Mouse (Mus musculus) midbrain, postnatal 0 days (tissue): ENCODE measurements around the gene Kif11. TPM values are rescaled to one million over a fixed set of nuclear protein-coding genes. Genes with fewer than 3 reads are reported as not detected.

Experiments used
- ATAC-seq: fragments of 200-750 bp; cut with Nextera tagmentation; 2 replicates; pipeline ENCODE4 v1.8.0; 2017; ENCODE audit warnings: moderate number of reproducible peaks, mild to moderate bottlenecking, moderate TSS enrichment, moderate library complexity; ENCODE audit not compliant: low FRiP score
- DNase-seq: peaks from one replicate; pipeline ENCODE4 v3.0.0-alpha.2; 2015; ENCODE audit warnings: low spot score
- H3K27ac ChIP-seq: fragments of 300-500 bp; sonication (generic); 2 replicates; pipeline ENCODE4 v1.5.1; 2014; ENCODE audit warnings: low read depth, mild to moderate bottlenecking, low read length, mixed read lengths
- H3K27me3 ChIP-seq: fragments of 300-500 bp; sonication (generic); 2 replicates; pipeline ENCODE4 v1.6.1; 2014; ENCODE audit warnings: low read length, control low read depth, mixed read lengths; ENCODE audit not compliant: insufficient read depth
- H3K36me3 ChIP-seq: fragments of 300-500 bp; sonication (generic); 2 replicates; pipeline ENCODE4 v1.6.1; 2014; ENCODE audit warnings: low read length, control low read depth, mixed read lengths; ENCODE audit not compliant: insufficient read depth
- H3K4me1 ChIP-seq: fragments of 300-500 bp; sonication (generic); 2 replicates; pipeline ENCODE4 v1.6.1; 2014; ENCODE audit warnings: mild to moderate bottlenecking, control low read depth, antibody characterized with exemption, low read length, mixed read lengths; ENCODE audit not compliant: insufficient read depth
- H3K4me2 ChIP-seq: fragments of 300-500 bp; sonication (generic); 2 replicates; pipeline ENCODE4 v1.6.1; 2014; ENCODE audit warnings: low read depth, mild to moderate bottlenecking, low read length, mixed read lengths; ENCODE audit not compliant: poor library complexity, severe bottlenecking
- H3K4me3 ChIP-seq: fragments of 300-500 bp; sonication (generic); 2 replicates; pipeline ENCODE4 v1.5.1; 2014; ENCODE audit warnings: low read depth, mild to moderate bottlenecking, low read length, moderate library complexity
- H3K9ac ChIP-seq: fragments of 300-500 bp; sonication (generic); replicated peaks from 2 replicates; pipeline ENCODE4 v1.6.1; 2014; ENCODE audit warnings: mild to moderate bottlenecking, low read length, moderate library complexity, mixed read lengths; ENCODE audit not compliant: poor library complexity, severe bottlenecking
- H3K9me3 ChIP-seq: fragments of 300-500 bp; sonication (generic); 2 replicates; pipeline ENCODE4 v1.6.1; 2016; ENCODE audit warnings: low read length, control low read depth
- CTCF ChIP-seq: IDR thresholded peaks from 2 replicates; pipeline ENCODE4 v1.5.1; 2016; ENCODE audit warnings: antibody characterized with exemption, mild to moderate bottlenecking
- WGBS: fragments of 180-500 bp; shearing (Covaris S2); extraction: QIAGEN DNeasy Blood & Tissue Kit; methylation state at CpG from one replicate; pipeline ENCODE4 v1.1.7; 2014; 5-methylcytosine and 5-hydroxymethylcytosine counted together
- polyA plus RNA-seq: library from polyadenylated mRNA; unstranded; fragments of >200 nt; fragmentation: Nextera tagmentation; extraction: Ambion mirVana; gene quantifications from 2 replicates; pipeline ENCODE4 v1.2.1, GENCODE M21; 2015
- total RNA-seq: library from RNA; depleted of rRNA; stranded (reverse); fragments of >200 nt; gene quantifications from 2 replicates; pipeline ENCODE4 v1.2.3, GENCODE M21; 2014

Kif11 gene
- total and polyA plus RNA-seq, 2 experiments from 2014 or later = 2.9 to 7.5 TPM

- ATAC-seq (no peak), DNase-seq (no peak)
- no peaks in the 10 kb centered on the region for H3K4me1 ChIP-seq
- no peaks in the 10 kb centered on the region for H3K9me3 ChIP-seq
- H3K9ac ChIP-seq = no peak overlapping the region
- no peak overlapping the region for H3K27ac ChIP-seq
- no peaks in the 10 kb centered on the region for H3K27me3 ChIP-seq
- WGBS = 81% methylated on average over 5 of the region's 5 CpGs
- no peaks in the 10 kb centered on the region for H3K36me3 ChIP-seq
- no peak overlapping the region for H3K4me2 ChIP-seq
- TF ChIP-seq CTCF = no peak
- H3K4me3 ChIP-seq = no peak overlapping the region
Observed at GRCm38 (mm10) chr19:37340495-37340894, 35.7 kb upstream of the Kif11 start.

- Histone ChIP-seq H3K36me3 (no peaks in the 10 kb centered on the region), H3K27ac (no peak overlapping the region), H3K4me2 (no peak overlapping the region), H3K9ac (no peak overlapping the region), H3K4me3 (no peak overlapping the region), H3K4me1 (no peaks in the 10 kb centered on the region), H3K9me3 (no peaks in the 10 kb centered on the region), H3K27me3 (no peaks in the 10 kb centered on the region)
- ATAC-seq = no peak
- no peak for TF ChIP-seq CTCF
- no peak for DNase-seq
- WGBS = 82% methylated on average over 5 of the region's 5 CpGs
Observed at GRCm38 (mm10) chr19:37340931-37341330, 35.3 kb upstream of the Kif11 start.

- H3K9me3 ChIP-seq = no peaks in the 10 kb centered on the region
- no peaks in the 10 kb centered on the region for H3K4me1 ChIP-seq
- H3K4me3 ChIP-seq = no peak overlapping the region
- H3K4me2 ChIP-seq = no peak overlapping the region
- H3K36me3 ChIP-seq = no peaks in the 10 kb centered on the region
- DNase-seq (no peak), ATAC-seq (no peak)
- no peak overlapping the region for H3K9ac ChIP-seq
- H3K27me3 ChIP-seq = no peaks in the 10 kb centered on the region
- H3K27ac ChIP-seq = no peak overlapping the region
- TF ChIP-seq CTCF = no peak
- 95% methylated on average over 5 of the region's 5 CpGs for WGBS
Observed at GRCm38 (mm10) chr19:37343899-37344298, 32.3 kb upstream of the Kif11 start.

GRCm38 (mm10) chr19:37346258-37346657, 29.9 kb upstream of the Kif11 start:
- no peak overlapping the region for H3K4me3 ChIP-seq
- no peak for TF ChIP-seq CTCF
- 75% methylated on average over 3 of the region's 3 CpGs for WGBS
- ATAC-seq (no peak), DNase-seq (no peak)
- no peaks in the 10 kb centered on the region for H3K36me3 ChIP-seq
- no peaks in the 10 kb centered on the region for H3K9me3 ChIP-seq
- no peaks in the 10 kb centered on the region for H3K4me1 ChIP-seq
- no peak overlapping the region for H3K9ac ChIP-seq
- H3K4me2 ChIP-seq = no peak overlapping the region
- no peak overlapping the region for H3K27ac ChIP-seq
- no peaks in the 10 kb centered on the region for H3K27me3 ChIP-seq

- Histone ChIP-seq H3K4me3 (no peak overlapping the region), H3K4me2 (no peak overlapping the region), H3K27me3 (no peaks in the 10 kb centered on the region), H3K9ac (no peak overlapping the region), H3K4me1 (no peaks in the 10 kb centered on the region), H3K36me3 (no peaks in the 10 kb centered on the region), H3K27ac (no peak overlapping the region), H3K9me3 (0 out of 2 replicates have a peak, but pooled peaks cover 6% of the 10 kb centered on the region)
- TF ChIP-seq CTCF = no peak
- 78% methylated on average over 10 of the region's 10 CpGs for WGBS
- ATAC-seq = no peak
- peak; percentile 10 for DNase-seq
Observed at GRCm38 (mm10) chr19:37348331-37348730, 27.9 kb upstream of the Kif11 start.

GRCm38 (mm10) chr19:37348952-37349351, 27.3 kb upstream of the Kif11 start:
- no peak for DNase-seq
- Histone ChIP-seq H3K27me3 (no peaks in the 10 kb centered on the region), H3K27ac (no peak overlapping the region), H3K9me3 (0 out of 2 replicates have a peak, but pooled peaks cover 6% of the 10 kb centered on the region), H3K4me1 (no peaks in the 10 kb centered on the region), H3K36me3 (no peaks in the 10 kb centered on the region), H3K9ac (no peak overlapping the region), H3K4me2 (no peak overlapping the region), H3K4me3 (no peak overlapping the region)
- TF ChIP-seq CTCF = no peak
- no peak for ATAC-seq
